Mouse (Mus musculus): ENCODE measurements around the gene Dtx3.

- no peak for TF ChIP-seq CTCF (conservative IDR thresholded peaks at IDR 0.05; ENCODE audit: insufficient read depth, insufficient read length, low read depth, low read length)
- TF ChIP-seq POLR2A (IDR thresholded peaks at IDR 0.05; ENCODE audit: low read depth, low read length) = no peak
Observed at GRCm38 (mm10) chr10:127199068-127199467, 3.5 kb upstream of the Dtx3 start.

All from kidney, adult 2 months (tissue).